Mouse (Mus musculus) E14TG2a.4 (cell line): Measurements from ENCODE around the gene Slc35e1.

ENCODE experiments used
- CTCF ChIP-seq: conservative IDR thresholded peaks from 2 replicates; pipeline ENCODE4 v1.5.1; 2014; ENCODE audit warnings: low read length
- NANOG ChIP-seq: IDR thresholded peaks from 2 replicates; pipeline ENCODE4 v1.6.1; 2014; ENCODE audit warnings: borderline replicate concordance, low read length, mixed read lengths

- TF ChIP-seq CTCF (no peak), NANOG (no peak)
Observed at GRCm38 (mm10) chr8:72499521-72500284, 7.3 kb upstream of the Slc35e1 start.
